Mouse (Mus musculus) limb, embryonic 14.5 days (tissue): ENCODE results near the gene Gm20431. TPM values are rescaled to one million over a fixed set of nuclear protein-coding genes. Genes with fewer than 3 reads are reported as not detected.

ENCODE experiments used
- ATAC-seq: fragments of 200-750 bp; cut with Nextera tagmentation; 2 replicates; pipeline ENCODE4 v1.8.0; 2017; ENCODE audit warnings: low read depth, moderate number of reproducible peaks, moderate TSS enrichment; ENCODE audit not compliant: low FRiP score
- DNase-seq: peaks from one replicate; pipeline ENCODE4 v3.0.0-alpha.2; 2015; ENCODE audit warnings: low spot score
- H3K27ac ChIP-seq: fragments of 300-500 bp; sonication (generic); replicated peaks from 2 replicates; pipeline ENCODE4 v1.5.1; 2014; ENCODE audit warnings: low read depth, mild to moderate bottlenecking, low read length, moderate library complexity, mixed read lengths
- H3K27me3 ChIP-seq: fragments of 300-500 bp; sonication (generic); 2 replicates; pipeline ENCODE4 v1.6.1; 2014; ENCODE audit warnings: low read length, mixed read lengths; ENCODE audit not compliant: control insufficient read depth, insufficient read depth
- H3K36me3 ChIP-seq: fragments of 300-500 bp; sonication (generic); 2 replicates; pipeline ENCODE4 v1.6.1; 2014; ENCODE audit warnings: mild to moderate bottlenecking, low read length, moderate library complexity, mixed read lengths; ENCODE audit not compliant: control insufficient read depth, insufficient read depth
- H3K4me1 ChIP-seq: fragments of 300-500 bp; sonication (generic); 2 replicates; pipeline ENCODE4 v1.6.1; 2014; ENCODE audit warnings: antibody characterized with exemption, low read length, mixed read lengths; ENCODE audit not compliant: control insufficient read depth, insufficient read depth
- H3K4me2 ChIP-seq: fragments of 300-500 bp; sonication (generic); replicated peaks from 2 replicates; pipeline ENCODE4 v1.6.1; 2014; ENCODE audit warnings: low read depth, mild to moderate bottlenecking, low read length, moderate library complexity; ENCODE audit not compliant: severe bottlenecking
- H3K4me3 ChIP-seq: fragments of 300-500 bp; sonication (generic); replicated peaks from 2 replicates; pipeline ENCODE4 v1.5.1; 2014; ENCODE audit warnings: low read length
- H3K9ac ChIP-seq: fragments of 300-500 bp; sonication (generic); 2 replicates; pipeline ENCODE4 v1.6.1; 2014; ENCODE audit warnings: mild to moderate bottlenecking, low read depth, low read length, moderate library complexity; ENCODE audit not compliant: severe bottlenecking
- H3K9me3 ChIP-seq: fragments of 300-500 bp; sonication (generic); 2 replicates; pipeline ENCODE4 v1.6.1; 2016; ENCODE audit warnings: low read length; ENCODE audit not compliant: control insufficient read depth
- POLR2A ChIP-seq: fragments of 200-500 bp; IDR thresholded peaks from 2 replicates; pipeline ENCODE4 v1.8.0; 2012; ENCODE audit warnings: inconsistent platforms, mild to moderate bottlenecking, moderate library complexity, borderline replicate concordance; ENCODE audit not compliant: insufficient read depth, insufficient read length; ENCODE audit errors: extremely low read depth
- WGBS: fragments of 180-500 bp; shearing (Covaris S2); extraction: QIAGEN DNeasy Blood & Tissue Kit; methylation state at CpG from one replicate; pipeline ENCODE4 v1.1.7; 2014; 5-methylcytosine and 5-hydroxymethylcytosine counted together
- polyA plus RNA-seq, 2 experiments: library from polyadenylated mRNA; depleted of rRNA in 1 of 2; stranded (reverse) in 1 of 2; unstranded in 1 of 2; fragments of >200 nt; fragmentation: Nextera tagmentation in 1 of 2; extraction: Ambion mirVana in 1 of 2; gene quantifications; 2 replicates each; pipeline versions ENCODE4 v1.2.1 to v1.2.3; 2012 to 2014

The Gm20431 gene
- polyA plus RNA-seq, 2 experiments, result 6.1 to 7.5 TPM

GRCm38 (mm10) chr2:167658712-167659111 is 2.6 kb downstream of the Gm20431 start:
- H3K9me3 ChIP-seq, result no peaks in the 10 kb centered on the region
- no peak overlapping the region for H3K9ac ChIP-seq
- 0 out of 2 replicates have a peak overlapping the region, but pooled peaks have one; percentile 97 for H3K4me2 ChIP-seq
- peaks cover 12% of the 10 kb centered on the region for H3K36me3 ChIP-seq
- DNase-seq, result no peak
- no peaks in the 10 kb centered on the region for H3K27me3 ChIP-seq
- TF ChIP-seq POLR2A, result no peak
- no peak overlapping the region for H3K27ac ChIP-seq
- H3K4me1 ChIP-seq, result peaks cover 20% of the 10 kb centered on the region
- no peak for ATAC-seq
- H3K4me3 ChIP-seq, result no peak overlapping the region
- 81% methylated on average over 11 of the region's 11 CpGs for WGBS

GRCm38 (mm10) chr2:167657973-167658372 is 3.3 kb downstream of the Gm20431 start:
- H3K4me3 ChIP-seq, result no peak overlapping the region
- H3K36me3 ChIP-seq, result peaks cover 20% of the 10 kb centered on the region
- no peaks in the 10 kb centered on the region for H3K9me3 ChIP-seq
- no peak overlapping the region for H3K9ac ChIP-seq
- TF ChIP-seq POLR2A, result no peak
- ATAC-seq (no peak), DNase-seq (no peak)
- no peak overlapping the region for H3K4me2 ChIP-seq
- no peak overlapping the region for H3K27ac ChIP-seq
- WGBS, result 92% methylated on average over 4 of the region's 4 CpGs
- H3K4me1 ChIP-seq, result peaks cover 20% of the 10 kb centered on the region
- H3K27me3 ChIP-seq, result no peaks in the 10 kb centered on the region

GRCm38 (mm10) chr2:167656629-167657478 is 4.4 kb downstream of the Gm20431 start:
- Histone ChIP-seq H3K9me3 (no peaks in the 10 kb centered on the region), H3K27me3 (no peaks in the 10 kb centered on the region), H3K4me2 (no peak overlapping the region), H3K9ac (no peak overlapping the region), H3K27ac (no peak overlapping the region), H3K4me1 (peaks cover 20% of the 10 kb centered on the region), H3K36me3 (peaks cover 26% of the 10 kb centered on the region), H3K4me3 (no peak overlapping the region)
- TF ChIP-seq POLR2A, result no peak
- DNase-seq, result no peak
- ATAC-seq, result no peak
- 87% methylated on average over 16 of the region's 16 CpGs for WGBS

- ATAC-seq (no peak), DNase-seq (no peak)
- H3K4me3 ChIP-seq, result no peak overlapping the region
- 82% methylated on average over 10 of the region's 10 CpGs for WGBS
- H3K9me3 ChIP-seq, result no peaks in the 10 kb centered on the region
- no peak overlapping the region for H3K9ac ChIP-seq
- peaks cover 13% of the 10 kb centered on the region for H3K4me1 ChIP-seq
- peaks cover 37% of the 10 kb centered on the region for H3K36me3 ChIP-seq
- no peak for TF ChIP-seq POLR2A
- H3K27ac ChIP-seq, result no peak overlapping the region
- H3K27me3 ChIP-seq, result no peaks in the 10 kb centered on the region
- no peak overlapping the region for H3K4me2 ChIP-seq
Measured at GRCm38 (mm10) chr2:167654911-167655600, 6.2 kb downstream of the Gm20431 start.

- WGBS, result 88% methylated on average over 7 of the region's 7 CpGs
- Histone ChIP-seq H3K9me3 (no peaks in the 10 kb centered on the region), H3K4me3 (no peak overlapping the region), H3K9ac (no peak overlapping the region), H3K27ac (no peak overlapping the region), H3K4me2 (no peak overlapping the region), H3K36me3 (peaks cover 56% of the 10 kb centered on the region), H3K27me3 (no peaks in the 10 kb centered on the region), H3K4me1 (no peaks in the 10 kb centered on the region)
- no peak for TF ChIP-seq POLR2A
- no peak for ATAC-seq
- DNase-seq, result no peak
Measured at GRCm38 (mm10) chr2:167652694-167653093, 8.6 kb downstream of the Gm20431 start.
